Mouse (Mus musculus): ENCODE results near the gene Lypd3. TPM values are rescaled to one million over a fixed set of nuclear protein-coding genes. Genes with fewer than 3 reads are reported as not detected.
A peak's percentile ranks its signal among the peaks of the same experiment; 100 is the strongest.

Lypd3 gene
- polyA plus RNA-seq, 1 experiment from 2014 or later, result not detected

DNA sequence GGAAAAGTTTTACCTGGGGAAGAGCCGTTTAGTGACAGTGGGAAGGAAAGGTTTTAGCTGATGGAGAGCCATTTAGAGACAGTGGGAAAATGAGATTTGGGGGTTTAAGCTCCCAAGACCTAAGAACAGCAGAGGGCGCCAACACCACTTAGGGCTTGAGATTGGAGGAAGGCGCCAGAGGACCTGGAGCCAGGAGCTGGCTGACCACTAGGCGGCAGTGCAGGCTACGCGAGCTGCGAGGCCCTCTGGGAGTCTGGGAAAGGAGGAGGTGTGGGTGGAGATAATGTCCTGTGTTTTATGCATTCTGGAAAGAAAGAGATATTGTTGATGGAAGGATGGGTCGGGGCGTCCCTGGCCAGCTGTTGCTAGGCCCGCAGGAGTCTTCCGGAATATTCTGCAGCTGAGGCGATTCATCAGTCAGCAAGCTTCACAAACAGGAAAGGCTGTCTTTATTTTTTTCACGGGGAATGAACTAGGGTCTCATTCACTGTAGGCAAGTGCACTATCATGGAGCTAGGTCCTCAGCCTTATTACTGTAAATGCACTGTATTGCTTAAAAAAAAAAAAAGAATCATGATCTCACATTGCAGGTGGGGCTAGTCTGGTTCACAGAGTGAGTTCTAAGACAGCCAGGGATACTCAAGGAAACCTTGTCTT is 35.3 kb upstream of the Lypd3 start:
- WGBS (ENCODE audit: insufficient replicate concordance), result 7% methylated on average over 13 of the region's 13 CpGs
- H3K4me2 ChIP-seq (ENCODE audit: low read depth, low read length), result no peak overlapping the region
- peaks cover 7% of the 10 kb centered on the region for H3K4me1 ChIP-seq (ENCODE audit: insufficient read depth)
- ATAC-seq (peak; percentile 85), DNase-seq (peak; percentile 95)
- H3K9ac ChIP-seq (replicated peaks), result no peak overlapping the region
- H3K27ac ChIP-seq (ENCODE audit: low read depth), result no peak overlapping the region
- TF ChIP-seq CTCF (IDR thresholded peaks at IDR 0.05; ENCODE audit: low read depth), result peak; percentile 100
- no peak for TF ChIP-seq EP300 (IDR thresholded peaks at IDR 0.05; ENCODE audit: low read depth)
- no peaks in the 10 kb centered on the region for H3K27me3 ChIP-seq (ENCODE audit: insufficient read depth, low read length)
- H3K4me3 ChIP-seq (ENCODE audit: low read depth, low read length), result no peak overlapping the region
- H3K36me3 ChIP-seq (replicated peaks; ENCODE audit: insufficient read depth, low read length), result peaks cover 3% of the 10 kb centered on the region; the same call in 1 of the 2 replicates
- H3K9me3 ChIP-seq (ENCODE audit: low read length), result no peaks in the 10 kb centered on the region

DNA sequence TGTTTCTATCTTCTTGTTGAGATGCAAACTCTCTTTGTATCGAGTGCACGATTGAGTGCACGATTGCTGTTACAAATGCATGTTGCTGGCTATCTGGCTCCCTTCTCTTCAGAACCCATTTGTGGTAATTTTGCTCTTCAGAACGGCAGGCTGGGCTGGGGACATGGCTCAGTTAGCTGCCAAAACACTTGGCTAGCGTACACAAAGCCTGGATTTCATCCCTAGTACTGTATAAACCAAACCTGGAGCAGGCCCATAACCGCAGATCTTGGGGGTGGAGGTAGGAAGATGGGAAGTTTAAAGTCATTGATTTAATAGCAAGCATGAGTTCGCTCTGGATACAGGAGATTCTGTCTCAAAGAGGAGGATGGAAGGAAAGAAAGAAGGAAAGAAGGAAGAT is 30.8 kb upstream of the Lypd3 start:
- Histone ChIP-seq H3K9me3 (ENCODE audit: low read length) (no peaks in the 10 kb centered on the region), H3K4me3 (ENCODE audit: low read depth, low read length) (no peak overlapping the region), H3K27ac (ENCODE audit: low read depth) (no peak overlapping the region), H3K9ac (replicated peaks) (no peak overlapping the region), H3K36me3 (replicated peaks; ENCODE audit: insufficient read depth, low read length) (peaks cover 7% of the 10 kb centered on the region; the same call in 1 of the 2 replicates), H3K27me3 (ENCODE audit: insufficient read depth, low read length) (no peaks in the 10 kb centered on the region), H3K4me1 (ENCODE audit: insufficient read depth) (peaks cover 11% of the 10 kb centered on the region), H3K4me2 (ENCODE audit: low read depth, low read length) (no peak overlapping the region)
- TF ChIP-seq CTCF (IDR thresholded peaks at IDR 0.05; ENCODE audit: low read depth) (no peak), EP300 (IDR thresholded peaks at IDR 0.05; ENCODE audit: low read depth) (no peak)
- ATAC-seq (no peak), DNase-seq (no peak)
- WGBS (ENCODE audit: insufficient replicate concordance), result 81% methylated on average over 7 of the region's 7 CpGs

DNA sequence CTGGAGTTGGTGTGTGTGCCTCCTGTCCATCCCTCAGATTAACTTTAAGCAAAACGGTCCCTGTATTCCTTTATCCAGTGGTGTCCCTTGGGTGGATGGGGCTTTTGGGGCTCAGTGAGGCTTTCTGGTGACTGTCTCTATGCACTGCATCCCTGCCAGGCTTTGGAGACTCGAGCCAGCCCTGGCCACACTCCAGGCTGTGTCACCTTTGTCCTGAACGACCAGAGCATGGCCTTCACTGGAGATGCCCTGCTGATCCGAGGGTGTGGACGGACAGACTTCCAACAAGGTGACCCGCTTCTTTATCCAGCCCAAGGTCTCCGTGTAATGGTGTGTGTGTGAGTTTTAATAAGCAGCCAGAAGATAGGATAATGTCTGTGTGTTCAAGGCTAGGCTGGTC is 30.3 kb upstream of the Lypd3 start:
- Histone ChIP-seq H3K27me3 (ENCODE audit: insufficient read depth, low read length) (no peaks in the 10 kb centered on the region), H3K4me2 (ENCODE audit: low read depth, low read length) (no peak overlapping the region), H3K9me3 (ENCODE audit: low read length) (no peaks in the 10 kb centered on the region), H3K27ac (ENCODE audit: low read depth) (0 out of 2 replicates have a peak overlapping the region, but pooled peaks have one; percentile 29), H3K36me3 (replicated peaks; ENCODE audit: insufficient read depth, low read length) (peaks cover 7% of the 10 kb centered on the region; the same call in 1 of the 2 replicates), H3K9ac (replicated peaks) (no peak overlapping the region), H3K4me3 (ENCODE audit: low read depth, low read length) (no peak overlapping the region), H3K4me1 (ENCODE audit: insufficient read depth) (peaks cover 15% of the 10 kb centered on the region)
- 70% methylated on average over 7 of the region's 7 CpGs for WGBS (ENCODE audit: insufficient replicate concordance)
- DNase-seq (peak; percentile 49), ATAC-seq (no peak)
- TF ChIP-seq EP300 (IDR thresholded peaks at IDR 0.05; ENCODE audit: low read depth) (no peak), CTCF (IDR thresholded peaks at IDR 0.05; ENCODE audit: low read depth) (no peak)

DNA sequence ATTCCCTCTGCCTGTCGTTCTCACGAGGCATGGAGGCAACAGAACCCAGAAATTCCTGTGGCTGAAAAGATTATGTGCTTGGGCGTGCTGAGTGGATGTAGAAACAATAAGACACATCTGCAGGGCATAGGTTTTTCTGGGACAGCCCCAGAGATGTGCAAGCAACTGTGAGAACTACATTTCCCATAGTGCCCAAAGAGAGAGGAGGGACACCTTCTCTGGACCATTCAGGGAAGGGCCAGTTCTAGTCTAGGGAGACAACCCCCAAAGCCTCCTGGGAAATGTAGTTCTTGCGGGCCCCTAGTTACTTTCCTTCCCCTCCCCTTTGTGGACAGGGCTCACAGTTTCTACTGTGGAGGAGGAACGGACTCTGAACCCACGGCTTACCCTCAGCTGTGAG is 28.3 kb upstream of the Lypd3 start:
- peak overlapping the region; percentile 18; the same call in 1 of the 2 replicates for H3K4me3 ChIP-seq (ENCODE audit: low read depth, low read length)

DNA sequence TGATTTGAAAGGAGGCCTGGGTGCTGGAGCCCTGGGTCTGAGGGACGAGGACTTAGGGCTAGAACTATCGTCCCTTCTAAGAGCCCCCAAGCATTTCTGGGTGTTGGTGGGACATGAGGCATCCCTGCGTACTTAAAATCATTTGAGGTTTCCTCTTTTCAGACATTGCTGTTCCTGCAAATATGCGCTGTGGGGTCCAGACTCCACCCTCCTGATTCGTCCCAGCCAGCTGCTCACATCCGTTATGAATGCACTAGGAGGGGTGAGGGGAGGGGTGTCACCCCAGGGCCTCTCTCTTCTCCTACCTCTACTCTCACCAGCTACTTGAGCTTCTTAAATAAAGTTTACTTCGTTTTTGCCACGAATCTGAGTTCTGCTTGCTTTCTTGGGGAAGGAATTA is 27.8 kb upstream of the Lypd3 start:
- H3K27me3 ChIP-seq (ENCODE audit: insufficient read depth, low read length), result peaks cover 6% of the 10 kb centered on the region; the same call in 1 of the 2 replicates
- H3K9ac ChIP-seq (replicated peaks), result peak overlapping the region; percentile 48; the same call in 1 of the 2 replicates
- peak overlapping the region; percentile 59; the same call in 1 of the 2 replicates for H3K27ac ChIP-seq (ENCODE audit: low read depth)
- H3K4me1 ChIP-seq (ENCODE audit: insufficient read depth), result peaks cover 26% of the 10 kb centered on the region
- no peak for DNase-seq
- 44% methylated on average over 8 of the region's 8 CpGs for WGBS (ENCODE audit: insufficient replicate concordance)
- H3K4me2 ChIP-seq (ENCODE audit: low read depth, low read length), result peak overlapping the region; percentile 59
- H3K36me3 ChIP-seq (replicated peaks; ENCODE audit: insufficient read depth, low read length), result peaks cover 7% of the 10 kb centered on the region; the same call in 1 of the 2 replicates
- H3K4me3 ChIP-seq (ENCODE audit: low read depth, low read length), result peak overlapping the region; percentile 18; the same call in 1 of the 2 replicates
- TF ChIP-seq CTCF (IDR thresholded peaks at IDR 0.05; ENCODE audit: low read depth), result no peak
- no peak for TF ChIP-seq EP300 (IDR thresholded peaks at IDR 0.05; ENCODE audit: low read depth)
- ATAC-seq, result no peak
- no peaks in the 10 kb centered on the region for H3K9me3 ChIP-seq (ENCODE audit: low read length)

More for the DNA sequence above, 28.3 kb upstream of the Lypd3 start:
- 36% methylated on average over 6 of the region's 6 CpGs for WGBS (ENCODE audit: insufficient replicate concordance)
- H3K9ac ChIP-seq (replicated peaks), result 0 out of 2 replicates have a peak overlapping the region, but pooled peaks have one; percentile 48
- TF ChIP-seq CTCF (IDR thresholded peaks at IDR 0.05; ENCODE audit: low read depth) (no peak), EP300 (IDR thresholded peaks at IDR 0.05; ENCODE audit: low read depth) (no peak)
- peak overlapping the region; percentile 59; the same call in 1 of the 2 replicates for H3K27ac ChIP-seq (ENCODE audit: low read depth)
- peaks cover 26% of the 10 kb centered on the region for H3K4me1 ChIP-seq (ENCODE audit: insufficient read depth)
- H3K4me2 ChIP-seq (ENCODE audit: low read depth, low read length), result peak overlapping the region; percentile 59
- DNase-seq (peak; percentile 75), ATAC-seq (peak; percentile 84)
- H3K36me3 ChIP-seq (replicated peaks; ENCODE audit: insufficient read depth, low read length), result peaks cover 7% of the 10 kb centered on the region; the same call in 1 of the 2 replicates
- no peaks in the 10 kb centered on the region for H3K9me3 ChIP-seq (ENCODE audit: low read length)
- H3K27me3 ChIP-seq (ENCODE audit: insufficient read depth, low read length), result peaks cover 6% of the 10 kb centered on the region; the same call in 1 of the 2 replicates

DNA sequence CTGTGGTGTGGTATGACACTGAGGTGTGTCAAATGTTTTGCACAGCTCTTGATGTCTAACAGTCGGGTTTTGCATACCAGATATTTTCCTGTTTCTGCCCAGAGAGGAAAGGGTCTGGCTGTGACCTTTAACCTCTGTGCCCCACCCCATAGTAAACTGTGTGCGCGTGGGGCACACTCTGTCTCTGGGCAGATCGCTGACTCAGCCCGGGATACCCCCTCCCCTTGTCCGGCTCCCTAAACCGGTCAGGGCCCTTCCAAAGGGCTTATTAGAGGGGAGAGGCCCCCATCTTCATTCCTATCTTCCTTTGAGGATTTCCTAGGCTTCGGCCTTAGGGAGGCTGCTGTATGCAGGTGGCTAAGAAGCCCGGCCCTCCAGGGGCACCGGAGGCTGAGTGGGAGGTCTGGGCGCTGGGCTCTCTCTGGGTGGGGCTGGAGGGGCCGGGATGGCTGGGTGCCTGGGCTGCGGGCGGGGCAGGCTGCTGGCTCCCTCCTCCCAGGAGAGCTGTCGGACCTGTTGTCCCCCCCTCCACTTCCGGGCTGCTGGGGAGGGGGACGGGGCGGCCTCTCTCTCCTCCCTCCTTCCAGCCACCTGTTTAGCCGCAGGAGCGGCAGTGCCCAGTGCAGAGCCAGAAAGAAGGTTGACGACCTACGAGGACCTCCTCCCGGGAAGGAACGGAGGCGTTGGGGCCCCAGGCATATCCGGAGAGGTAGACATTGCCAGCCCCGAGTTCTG is 26.0 kb upstream of the Lypd3 start, which contains the start of gene Phldb3:
Gene Phldb3, plus strand, starts transcription at position 620 of the 735 bp plus-strand sequence.
- ATAC-seq (peak; percentile 51), DNase-seq (peak; percentile 66)
- peak within 1 kb of the TSS; percentile 79 for H3K9ac ChIP-seq (replicated peaks)
- no peaks in the 10 kb centered on the region for H3K9me3 ChIP-seq (ENCODE audit: low read length)
- peak within 1 kb of the TSS; percentile 64 for H3K4me3 ChIP-seq (ENCODE audit: low read depth, low read length)
- peak within 1 kb of the TSS; percentile 89 for H3K27ac ChIP-seq (ENCODE audit: low read depth)
- H3K4me2 ChIP-seq (ENCODE audit: low read depth, low read length), result peak within 1 kb of the TSS; percentile 91
- H3K27me3 ChIP-seq (ENCODE audit: insufficient read depth, low read length), result peaks cover 6% of the 10 kb centered on the region; the same call in 1 of the 2 replicates
- 0 out of 2 replicates have a peak, but pooled peaks cover 4% of the 10 kb centered on the region for H3K36me3 ChIP-seq (replicated peaks; ENCODE audit: insufficient read depth, low read length)
- peaks cover 26% of the 10 kb centered on the region for H3K4me1 ChIP-seq (ENCODE audit: insufficient read depth)
- TF ChIP-seq CTCF (IDR thresholded peaks at IDR 0.05; ENCODE audit: low read depth) (no peak), EP300 (IDR thresholded peaks at IDR 0.05; ENCODE audit: low read depth) (no peak)
- 2% methylated on average over 23 of the region's 27 CpGs for WGBS (ENCODE audit: insufficient replicate concordance)

Measured in liver, postnatal 0 days (tissue).